Mouse (Mus musculus) intestine, postnatal 0 days (tissue): ENCODE results near the gene Pycard. TPM values are rescaled to one million over a fixed set of nuclear protein-coding genes. Genes with fewer than 3 reads are reported as not detected.

Experiments used
- ATAC-seq: fragments of 200-750 bp; cut with Nextera tagmentation; 2 replicates; pipeline ENCODE4 v1.8.0; 2017; ENCODE audit warnings: mild to moderate bottlenecking, moderate TSS enrichment, moderate library complexity
- H3K27ac ChIP-seq: fragments of 300-500 bp; sonication (generic); 2 replicates; pipeline ENCODE4 v1.5.1; 2014; ENCODE audit warnings: mild to moderate bottlenecking, low read depth, low read length, moderate library complexity
- H3K27me3 ChIP-seq: fragments of 300-500 bp; sonication (generic); replicated peaks from 2 replicates; pipeline ENCODE4 v1.6.1; 2014; ENCODE audit warnings: low read length, mixed read lengths; ENCODE audit not compliant: control insufficient read depth, insufficient read depth
- H3K36me3 ChIP-seq: fragments of 300-500 bp; sonication (generic); 2 replicates; pipeline ENCODE4 v1.6.1; 2014; ENCODE audit warnings: mild to moderate bottlenecking, moderate library complexity; ENCODE audit not compliant: control insufficient read depth, insufficient read depth
- H3K4me1 ChIP-seq: fragments of 300-500 bp; sonication (generic); replicated peaks from 2 replicates; pipeline ENCODE4 v1.6.1; 2014; ENCODE audit warnings: antibody characterized with exemption, low read length, mixed read lengths; ENCODE audit not compliant: control insufficient read depth, insufficient read depth
- H3K4me2 ChIP-seq: fragments of 300-500 bp; sonication (generic); replicated peaks from 2 replicates; pipeline ENCODE4 v1.6.1; 2014; ENCODE audit warnings: low read depth, mild to moderate bottlenecking, moderate library complexity
- H3K4me3 ChIP-seq: fragments of 300-500 bp; sonication (generic); 2 replicates; pipeline ENCODE4 v1.5.1; 2014; ENCODE audit warnings: low read depth, low read length
- H3K9ac ChIP-seq: fragments of 300-500 bp; sonication (generic); 2 replicates; pipeline ENCODE4 v1.6.1; 2014; ENCODE audit warnings: mild to moderate bottlenecking, low read depth, low read length
- H3K9me3 ChIP-seq: fragments of 300-500 bp; sonication (generic); 2 replicates; pipeline ENCODE4 v1.6.1; 2016; ENCODE audit warnings: mixed run types; ENCODE audit not compliant: control insufficient read depth
- CTCF ChIP-seq: sonication (generic); IDR thresholded peaks from 2 replicates; pipeline ENCODE4 v1.5.1; 2016; ENCODE audit warnings: low read depth, mild to moderate bottlenecking, control low read depth, antibody characterized with exemption, moderate library complexity
- WGBS: fragments of 180-500 bp; shearing (Covaris S2); extraction: QIAGEN DNeasy Blood & Tissue Kit; methylation state at CpG from one replicate; pipeline ENCODE4 v1.1.7; 2014; 5-methylcytosine and 5-hydroxymethylcytosine counted together
- polyA plus RNA-seq: library from polyadenylated mRNA; unstranded; fragments of >200 nt; fragmentation: Nextera tagmentation; extraction: Ambion mirVana; gene quantifications from 2 replicates; pipeline ENCODE4 v1.2.1, GENCODE M21; 2015

Pycard gene
- polyA plus RNA-seq, 1 experiment from 2014 or later: 537 TPM

- peaks cover 4% of the 10 kb centered on the region; the same call in 1 of the 2 replicates for H3K4me1 ChIP-seq
- peak; percentile 63 for ATAC-seq
- peak overlapping the region; percentile 94 for H3K9ac ChIP-seq
- TF ChIP-seq CTCF: peak; percentile 17; the same call in 1 of the 2 replicates
- H3K4me2 ChIP-seq: peak overlapping the region; percentile 70
- no peaks in the 10 kb centered on the region for H3K27me3 ChIP-seq
- peak overlapping the region; percentile 95 for H3K27ac ChIP-seq
- peak overlapping the region; percentile 99 for H3K4me3 ChIP-seq
- peaks cover 25% of the 10 kb centered on the region for H3K36me3 ChIP-seq
- H3K9me3 ChIP-seq: no peaks in the 10 kb centered on the region
- WGBS: under 1% methylated on average over 41 of the region's 42 CpGs
Observed at GRCm38 (mm10) chr7:127967922-127968828, 25.5 kb downstream of the Pycard start.

GRCm38 (mm10) chr7:127967004-127967921 lies 26.4 kb downstream of the Pycard start, which contains the start of gene Fus:
Gene Fus (plus strand): TSS chr7:127967457.
- Histone ChIP-seq H3K36me3 (peaks cover 21% of the 10 kb centered on the region), H3K4me1 (peaks cover 4% of the 10 kb centered on the region; the same call in 1 of the 2 replicates), H3K9ac (peak within 1 kb of the TSS; percentile 94), H3K4me3 (peak within 1 kb of the TSS; percentile 99), H3K9me3 (no peaks in the 10 kb centered on the region), H3K4me2 (peak within 1 kb of the TSS; percentile 70), H3K27ac (peak within 1 kb of the TSS; percentile 95), H3K27me3 (no peaks in the 10 kb centered on the region)
- under 1% methylated on average over 90 of the region's 92 CpGs for WGBS
- peak; percentile 50 for TF ChIP-seq CTCF
- ATAC-seq: peak; percentile 94

- H3K27me3 ChIP-seq: no peaks in the 10 kb centered on the region
- peak overlapping the region; percentile 99 for H3K4me3 ChIP-seq
- H3K9ac ChIP-seq: peak overlapping the region; percentile 94
- H3K9me3 ChIP-seq: no peaks in the 10 kb centered on the region
- peaks cover 4% of the 10 kb centered on the region; the same call in 1 of the 2 replicates for H3K4me1 ChIP-seq
- no peak for ATAC-seq
- H3K27ac ChIP-seq: peak overlapping the region; percentile 95
- peak overlapping the region; percentile 70 for H3K4me2 ChIP-seq
- peaks cover 12% of the 10 kb centered on the region for H3K36me3 ChIP-seq
- 14% methylated on average over 10 of the region's 10 CpGs for WGBS
- no peak for TF ChIP-seq CTCF
Observed at GRCm38 (mm10) chr7:127966371-127966918, 27.2 kb downstream of the Pycard start.

GRCm38 (mm10) chr7:127959364-127959763 lies 34.3 kb downstream of the Pycard start:
- no peaks in the 10 kb centered on the region for H3K4me1 ChIP-seq
- no peak for ATAC-seq
- no peaks in the 10 kb centered on the region for H3K27me3 ChIP-seq
- H3K9ac ChIP-seq: no peak overlapping the region
- H3K4me3 ChIP-seq: no peak overlapping the region
- H3K36me3 ChIP-seq: no peaks in the 10 kb centered on the region
- H3K9me3 ChIP-seq: no peaks in the 10 kb centered on the region
- WGBS: 43% methylated on average over 5 of the region's 5 CpGs
- no peak overlapping the region for H3K27ac ChIP-seq
- no peak overlapping the region for H3K4me2 ChIP-seq
- no peak for TF ChIP-seq CTCF

GRCm38 (mm10) chr7:127952864-127953581 lies 40.6 kb downstream of the Pycard start:
- Histone ChIP-seq H3K4me3 (no peak overlapping the region), H3K27ac (0 out of 2 replicates have a peak overlapping the region, but pooled peaks have one; percentile 7), H3K27me3 (no peaks in the 10 kb centered on the region), H3K4me1 (no peaks in the 10 kb centered on the region), H3K36me3 (no peaks in the 10 kb centered on the region), H3K9me3 (no peaks in the 10 kb centered on the region), H3K9ac (no peak overlapping the region), H3K4me2 (no peak overlapping the region)
- 46% methylated on average over 13 of the region's 13 CpGs for WGBS
- TF ChIP-seq CTCF: no peak
- no peak for ATAC-seq
